Mouse (Mus musculus) C2C12 (cell line): Measurements from ENCODE around the gene Iqch.

Experiments
- CEBPB ChIP-seq: IDR thresholded peaks from one replicate; pipeline ENCODE4 v1.6.1; 2011; ENCODE audit warnings: low read depth, mild to moderate bottlenecking, control low read depth, moderate library complexity
- CTCF ChIP-seq: IDR thresholded peaks from one replicate; pipeline ENCODE4 v1.5.1; 2011; ENCODE audit not compliant: control insufficient read depth, insufficient read depth, insufficient read length
- USF1 ChIP-seq: IDR thresholded peaks from one replicate; pipeline ENCODE4 v1.6.1; 2011; ENCODE audit warnings: low read depth, mild to moderate bottlenecking, control low read depth, moderate library complexity

GRCm38 (mm10) chr9:63456401-63456800 lies 145.9 kb downstream of the Iqch start:
- TF ChIP-seq CEBPB (no peak), CTCF (no peak), USF1 (no peak)
